Mouse (Mus musculus) erythroblast, embryonic 14.5 days (primary cell): ENCODE measurements around the gene Nkiras2. TPM values are rescaled to one million over a fixed set of nuclear protein-coding genes. Genes with fewer than 3 reads are reported as not detected.

Source experiments
- H3K27me3 ChIP-seq: 2 replicates; pipeline ENCODE4 v1.6.1; 2012; ENCODE audit warnings: inconsistent platforms; ENCODE audit not compliant: control insufficient read depth
- H3K36me3 ChIP-seq: 2 replicates; pipeline ENCODE4 v1.6.1; 2012; ENCODE audit warnings: mild to moderate bottlenecking, inconsistent platforms; ENCODE audit not compliant: control insufficient read depth
- H3K4me1 ChIP-seq: 2 replicates; pipeline ENCODE4 v1.6.1; 2012; ENCODE audit warnings: inconsistent platforms; ENCODE audit not compliant: control insufficient read depth
- H3K4me3 ChIP-seq: replicated peaks from 2 replicates; pipeline ENCODE3; 2012; ENCODE audit warnings: moderate library complexity, mild to moderate bottlenecking, inconsistent platforms
- H3K9me3 ChIP-seq: 2 replicates; pipeline ENCODE4 v1.6.1; 2012; ENCODE audit warnings: low read length, inconsistent platforms, mixed read lengths; ENCODE audit not compliant: control insufficient read depth
- GATA1 ChIP-seq: IDR thresholded peaks from 2 replicates; pipeline ENCODE4 v1.6.1; 2012; ENCODE audit warnings: low read length, inconsistent platforms, mixed read lengths
- TAL1 ChIP-seq: IDR thresholded peaks from 3 replicates; pipeline ENCODE4 v1.6.1; 2012; ENCODE audit warnings: low read length, inconsistent platforms, mixed read lengths
- polyA plus RNA-seq: library from polyadenylated mRNA; stranded (reverse); fragments of >175 nt; gene quantifications from 2 replicates; pipeline ENCODE4 v1.2.3, GENCODE M21; 2012

The Nkiras2 gene
- polyA plus RNA-seq, 1 experiment = 3.2 TPM

GRCm38 (mm10) chr11:100671956-100672355, 52.9 kb downstream of the Nkiras2 start:
- TF ChIP-seq GATA1 = no peak
- no peak for TF ChIP-seq TAL1
- H3K9me3 ChIP-seq = no peaks in the 10 kb centered on the region
- H3K27me3 ChIP-seq = peaks cover 30% of the 10 kb centered on the region
- no peaks in the 10 kb centered on the region for H3K4me1 ChIP-seq
- H3K4me3 ChIP-seq = no peak overlapping the region
- no peaks in the 10 kb centered on the region for H3K36me3 ChIP-seq

- H3K27me3 ChIP-seq = peaks cover 33% of the 10 kb centered on the region
- no peak for TF ChIP-seq GATA1
- no peak for TF ChIP-seq TAL1
- H3K4me1 ChIP-seq = no peaks in the 10 kb centered on the region
- H3K36me3 ChIP-seq = no peaks in the 10 kb centered on the region
- H3K4me3 ChIP-seq = no peak overlapping the region
- no peaks in the 10 kb centered on the region for H3K9me3 ChIP-seq
These were observed 54.1 kb downstream of the Nkiras2 start for GRCm38 (mm10) chr11:100673169-100673568.

Other genes with a start within 250 kb of the Nkiras2 start
- 0.29 and 0.56 TPM in 2 replicates for gene Jup, start 221.5 kb upstream of the Nkiras2 start, polyA plus RNA-seq
- gene P3h4, start 204.4 kb upstream of the Nkiras2 start, polyA plus RNA-seq = not detected in 2 replicates
- 0.05 and 0.07 TPM in 2 replicates for gene Fkbp10, start 203.5 kb upstream of the Nkiras2 start, polyA plus RNA-seq
- gene Nt5c3b, start 177.4 kb upstream of the Nkiras2 start, polyA plus RNA-seq = 1.4 and 1.9 TPM in 2 replicates
- gene Klhl10, start 177.3 kb upstream of the Nkiras2 start, polyA plus RNA-seq = not detected in 2 replicates
- 0.03 and 0.06 TPM in 2 replicates for gene Klhl11, start 146.5 kb upstream of the Nkiras2 start, polyA plus RNA-seq
- 0.46 and 1.1 TPM in 2 replicates for gene Acly, start 91.2 kb upstream of the Nkiras2 start, polyA plus RNA-seq
- gene Ttc25, start 73.6 kb upstream of the Nkiras2 start, polyA plus RNA-seq = 0.01 TPM in 1 of 2 replicates, not detected in the other
- gene Cnp, start 44.3 kb upstream of the Nkiras2 start, polyA plus RNA-seq = 0.09 and 0.11 TPM in 2 replicates
- gene Dnajc7, start 924 bp downstream of the Nkiras2 start, polyA plus RNA-seq = 3.2 and 4.0 TPM in 2 replicates
- not detected in 2 replicates for gene Zfp385c, start 73.2 kb downstream of the Nkiras2 start, polyA plus RNA-seq
- 0.20 TPM in 1 of 2 replicates, not detected in the other for gene Dhx58, start 85.0 kb downstream of the Nkiras2 start, polyA plus RNA-seq
- gene Kat2a, start 93.2 kb downstream of the Nkiras2 start, polyA plus RNA-seq = 0.70 and 0.77 TPM in 2 replicates
- gene Hspb9, start 94.6 kb downstream of the Nkiras2 start, polyA plus RNA-seq = not detected in 2 replicates
- 80.2 and 82.1 TPM in 2 replicates for gene Rab5c, start 119.0 kb downstream of the Nkiras2 start, polyA plus RNA-seq
- gene Kcnh4, start 140.7 kb downstream of the Nkiras2 start, polyA plus RNA-seq = not detected in 2 replicates
- gene Hcrt, start 143.7 kb downstream of the Nkiras2 start, polyA plus RNA-seq = not detected in 2 replicates
- 0.20 and 0.58 TPM in 2 replicates for gene Ghdc, start 151.7 kb downstream of the Nkiras2 start, polyA plus RNA-seq
- gene Stat5b, start 231.5 kb downstream of the Nkiras2 start, polyA plus RNA-seq = 0.67 and 0.90 TPM in 2 replicates
- 0.17 and 0.25 TPM in 2 replicates for gene Stat5a, start 240.1 kb downstream of the Nkiras2 start, polyA plus RNA-seq